Mouse (Mus musculus) lung, embryonic 14.5 days (tissue): ENCODE data around the gene Mertk. TPM values are rescaled to one million over a fixed set of nuclear protein-coding genes. Genes with fewer than 3 reads are reported as not detected.

Experiments used
- ATAC-seq: fragments of 200-750 bp; cut with Nextera tagmentation; 2 replicates; pipeline ENCODE4 v1.8.0; 2017; ENCODE audit warnings: mild to moderate bottlenecking, moderate TSS enrichment, moderate library complexity; ENCODE audit not compliant: insufficient read depth
- DNase-seq: peaks from one replicate; pipeline ENCODE4 v3.0.0-alpha.2; 2015
- H3K27ac ChIP-seq: fragments of 300-500 bp; sonication (generic); 2 replicates; pipeline ENCODE4 v1.5.1; 2014; ENCODE audit warnings: low read depth, mild to moderate bottlenecking, moderate library complexity
- H3K27me3 ChIP-seq: fragments of 300-500 bp; sonication (generic); 2 replicates; pipeline ENCODE4 v1.6.1; 2014; ENCODE audit warnings: low read length, control low read depth; ENCODE audit not compliant: insufficient read depth
- H3K36me3 ChIP-seq: fragments of 300-500 bp; sonication (generic); 2 replicates; pipeline ENCODE4 v1.6.1; 2014; ENCODE audit warnings: control low read depth; ENCODE audit not compliant: insufficient read depth
- H3K4me1 ChIP-seq: fragments of 300-500 bp; sonication (generic); 2 replicates; pipeline ENCODE4 v1.6.1; 2014; ENCODE audit warnings: antibody characterized with exemption, control low read depth; ENCODE audit not compliant: insufficient read depth
- H3K4me2 ChIP-seq: fragments of 300-500 bp; sonication (generic); 2 replicates; pipeline ENCODE4 v1.6.1; 2014; ENCODE audit warnings: mild to moderate bottlenecking
- H3K4me3 ChIP-seq: fragments of 300-500 bp; sonication (generic); 2 replicates; pipeline ENCODE4 v1.5.1; 2014; ENCODE audit warnings: low read depth, low read length
- H3K9ac ChIP-seq: fragments of 300-500 bp; sonication (generic); 2 replicates; pipeline ENCODE4 v1.6.1; 2014
- H3K9me3 ChIP-seq: fragments of 300-500 bp; sonication (generic); 2 replicates; pipeline ENCODE4 v1.6.1; 2016; ENCODE audit warnings: low read depth, low read length, control low read depth
- CTCF ChIP-seq: IDR thresholded peaks from 2 replicates; pipeline ENCODE4 v1.5.1; 2016; ENCODE audit warnings: antibody characterized with exemption, low read depth
- WGBS: fragments of 180-500 bp; shearing (Covaris S2); extraction: QIAGEN DNeasy Blood & Tissue Kit; methylation state at CpG from one replicate; pipeline ENCODE4 v1.1.7; 2014; 5-methylcytosine and 5-hydroxymethylcytosine counted together
- polyA plus RNA-seq: library from polyadenylated mRNA; unstranded; fragments of >200 nt; fragmentation: Nextera tagmentation; extraction: Ambion mirVana; gene quantifications from 2 replicates; pipeline ENCODE4 v1.2.1, GENCODE M21; 2014

Mertk gene
- polyA plus RNA-seq, 1 experiment from 2014 or later = 4.5 TPM

DNA sequence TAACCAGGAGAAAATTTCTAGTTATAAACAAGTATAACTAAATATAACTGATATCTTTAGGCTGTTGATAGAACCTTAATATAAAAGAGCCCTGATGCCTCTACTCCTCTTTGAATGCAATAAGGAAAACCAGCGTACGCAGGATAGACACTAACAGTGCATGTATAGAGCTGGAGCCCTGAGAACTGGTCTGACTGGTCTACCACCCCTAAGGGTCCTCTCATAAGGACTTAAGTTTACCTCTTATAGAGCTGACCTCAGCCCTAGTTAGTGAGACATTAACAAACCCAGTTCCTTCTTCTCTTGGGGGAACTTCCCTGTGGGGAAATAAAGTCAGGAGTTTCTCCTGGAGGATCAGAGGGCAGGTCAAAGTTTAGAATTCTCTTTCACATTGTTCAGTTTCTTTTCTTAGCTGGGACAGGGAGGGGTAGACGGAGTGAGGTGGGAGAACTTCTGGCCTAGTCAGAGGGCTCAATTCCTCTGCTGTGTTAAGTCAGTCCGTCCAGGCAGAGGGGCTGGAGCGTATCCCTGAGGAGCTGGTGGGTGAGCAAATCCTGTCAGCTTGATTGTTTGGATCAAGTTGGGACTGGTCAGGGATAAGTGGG lies 23.5 kb downstream of the Mertk start:
- Histone ChIP-seq H3K27ac (no peak overlapping the region), H3K36me3 (no peaks in the 10 kb centered on the region), H3K4me3 (no peak overlapping the region), H3K27me3 (no peaks in the 10 kb centered on the region), H3K4me2 (no peak overlapping the region), H3K4me1 (no peaks in the 10 kb centered on the region), H3K9me3 (0 out of 2 replicates have a peak, but pooled peaks cover 6% of the 10 kb centered on the region), H3K9ac (no peak overlapping the region)
- 68% methylated on average over 5 of the region's 5 CpGs for WGBS
- peak; percentile 58 for DNase-seq
- ATAC-seq = peak; percentile 77; the same call in 1 of the 2 replicates
- TF ChIP-seq CTCF = no peak

DNA sequence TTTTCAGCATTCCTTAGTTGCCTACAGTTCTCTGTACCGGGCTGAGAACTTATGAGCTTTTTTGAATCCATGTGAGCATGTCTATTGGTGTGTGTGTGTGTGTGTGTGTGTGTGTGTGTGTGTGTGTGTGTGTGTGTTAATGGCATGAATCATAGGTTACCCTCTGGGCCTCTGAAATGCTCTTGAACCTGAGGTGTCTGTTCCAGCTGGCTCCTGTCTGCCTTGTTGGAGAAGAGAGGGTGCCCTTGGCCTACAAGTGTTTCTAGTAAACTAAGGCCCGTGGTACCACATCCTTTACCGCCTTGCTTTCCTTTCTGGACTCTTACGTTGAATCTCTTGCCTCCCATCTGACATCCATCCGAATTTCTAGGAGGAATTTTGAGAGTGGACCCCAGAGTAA lies 27.3 kb downstream of the Mertk start:
- Histone ChIP-seq H3K27ac (no peak overlapping the region), H3K4me2 (no peak overlapping the region), H3K9me3 (0 out of 2 replicates have a peak, but pooled peaks cover 2% of the 10 kb centered on the region), H3K9ac (no peak overlapping the region), H3K4me3 (no peak overlapping the region), H3K36me3 (no peaks in the 10 kb centered on the region), H3K27me3 (no peaks in the 10 kb centered on the region), H3K4me1 (no peaks in the 10 kb centered on the region)
- WGBS = 58% methylated on average over 5 of the region's 5 CpGs
- DNase-seq (no peak), ATAC-seq (no peak)
- TF ChIP-seq CTCF = no peak

DNA sequence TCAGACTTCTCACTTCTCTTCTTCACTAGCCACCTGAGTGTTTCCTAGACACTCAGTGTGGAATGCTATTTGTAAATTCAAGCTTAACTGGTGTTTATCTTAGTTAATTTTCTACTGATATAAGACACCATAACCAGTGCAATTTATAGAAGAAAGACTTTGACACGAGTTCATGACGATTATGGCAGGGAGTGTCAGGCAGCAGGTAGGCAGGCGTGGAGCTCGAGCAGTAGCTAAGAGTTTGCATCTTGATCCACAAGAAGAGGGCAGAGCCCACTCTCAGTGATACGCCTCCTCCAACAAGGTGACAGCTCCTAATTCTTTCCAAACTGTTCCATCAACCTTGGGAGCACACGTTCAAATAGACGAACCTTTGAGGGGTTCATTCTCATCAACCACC lies 27.9 kb downstream of the Mertk start:
- Histone ChIP-seq H3K9ac (no peak overlapping the region), H3K27me3 (no peaks in the 10 kb centered on the region), H3K9me3 (no peaks in the 10 kb centered on the region), H3K4me1 (no peaks in the 10 kb centered on the region), H3K27ac (no peak overlapping the region), H3K36me3 (no peaks in the 10 kb centered on the region), H3K4me2 (no peak overlapping the region), H3K4me3 (no peak overlapping the region)
- no peak for DNase-seq
- TF ChIP-seq CTCF = no peak
- no peak for ATAC-seq
- 58% methylated on average over 7 of the region's 7 CpGs for WGBS

DNA sequence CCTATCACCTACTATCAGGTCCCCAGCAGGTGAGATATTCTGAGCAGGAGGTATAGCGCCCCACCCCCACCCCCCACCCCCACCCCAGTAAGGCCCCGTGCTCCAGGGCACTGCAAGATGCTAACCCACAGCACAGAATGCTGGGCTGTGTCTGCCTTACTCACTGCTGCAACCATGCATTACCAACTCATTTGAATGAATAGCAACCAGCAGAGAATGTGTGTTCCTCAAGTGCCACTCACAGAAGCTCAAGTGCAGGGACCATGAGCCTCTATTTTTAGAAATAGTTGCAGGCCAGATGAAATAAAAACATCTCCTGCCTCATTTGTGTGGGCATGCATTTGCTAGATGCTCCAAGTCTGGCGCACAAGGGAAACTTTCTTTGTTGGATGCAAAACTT lies 28.8 kb downstream of the Mertk start:
- DNase-seq = no peak
- no peak for ATAC-seq

DNA sequence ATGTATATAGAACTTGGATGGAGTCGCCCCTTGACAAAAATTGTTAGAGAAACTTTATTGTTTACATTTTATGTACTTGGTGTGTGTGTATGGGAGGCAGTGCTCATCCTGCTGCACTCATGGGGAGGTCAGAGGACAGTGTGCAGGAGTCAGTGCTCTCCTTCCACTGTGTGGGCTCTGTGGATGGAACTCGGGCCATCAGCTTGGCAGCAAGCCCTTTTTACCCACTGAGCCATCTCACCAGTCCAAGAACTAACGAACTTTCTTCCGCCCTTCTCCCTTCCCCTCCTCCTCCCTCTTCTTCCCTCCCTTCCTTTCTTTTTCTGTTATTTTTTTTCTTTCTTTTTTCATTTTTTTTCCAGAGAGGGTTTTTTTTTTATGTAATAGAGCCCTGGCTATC lies 29.3 kb downstream of the Mertk start:
- Histone ChIP-seq H3K9me3 (no peaks in the 10 kb centered on the region), H3K4me1 (no peaks in the 10 kb centered on the region), H3K27ac (no peak overlapping the region), H3K4me3 (no peak overlapping the region), H3K27me3 (no peaks in the 10 kb centered on the region), H3K36me3 (no peaks in the 10 kb centered on the region), H3K4me2 (no peak overlapping the region), H3K9ac (no peak overlapping the region)
- TF ChIP-seq CTCF = no peak
- DNase-seq (no peak), ATAC-seq (no peak)
- 45% methylated on average over 4 of the region's 4 CpGs for WGBS

More for the DNA sequence above, 28.8 kb downstream of the Mertk start:
- Histone ChIP-seq H3K36me3 (no peaks in the 10 kb centered on the region), H3K4me1 (no peaks in the 10 kb centered on the region), H3K27me3 (no peaks in the 10 kb centered on the region), H3K27ac (no peak overlapping the region), H3K9me3 (no peaks in the 10 kb centered on the region), H3K9ac (no peak overlapping the region), H3K4me3 (no peak overlapping the region), H3K4me2 (no peak overlapping the region)
- TF ChIP-seq CTCF = no peak
- WGBS = 59% methylated on average over 3 of the region's 3 CpGs

DNA sequence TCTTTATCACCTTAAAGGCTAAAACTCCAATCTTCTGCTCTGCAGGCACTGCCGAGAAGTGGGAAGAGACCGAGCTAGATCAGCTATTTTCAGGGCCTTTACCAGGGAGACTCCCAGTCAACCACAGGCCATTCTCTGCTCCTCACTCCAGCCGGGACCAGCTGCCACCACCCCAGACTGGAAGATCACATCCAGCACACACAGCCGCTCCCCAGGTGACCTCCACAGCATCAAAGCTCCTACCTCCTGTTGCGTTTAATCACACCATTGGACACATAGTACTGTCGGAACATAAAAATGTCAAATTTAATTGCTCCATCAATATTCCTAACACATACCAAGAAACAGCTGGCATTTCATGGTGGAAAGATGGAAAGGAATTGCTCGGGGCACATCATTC lies 30.4 kb downstream of the Mertk start:
- ATAC-seq = no peak
- H3K4me2 ChIP-seq = no peak overlapping the region
- no peak overlapping the region for H3K9ac ChIP-seq
- H3K4me3 ChIP-seq = no peak overlapping the region
- H3K27ac ChIP-seq = no peak overlapping the region
- H3K4me1 ChIP-seq = no peaks in the 10 kb centered on the region
- no peaks in the 10 kb centered on the region for H3K27me3 ChIP-seq
- no peak for TF ChIP-seq CTCF
- H3K9me3 ChIP-seq = no peaks in the 10 kb centered on the region
- DNase-seq = no peak
- no peaks in the 10 kb centered on the region for H3K36me3 ChIP-seq
- 65% methylated on average over 7 of the region's 7 CpGs for WGBS

DNA sequence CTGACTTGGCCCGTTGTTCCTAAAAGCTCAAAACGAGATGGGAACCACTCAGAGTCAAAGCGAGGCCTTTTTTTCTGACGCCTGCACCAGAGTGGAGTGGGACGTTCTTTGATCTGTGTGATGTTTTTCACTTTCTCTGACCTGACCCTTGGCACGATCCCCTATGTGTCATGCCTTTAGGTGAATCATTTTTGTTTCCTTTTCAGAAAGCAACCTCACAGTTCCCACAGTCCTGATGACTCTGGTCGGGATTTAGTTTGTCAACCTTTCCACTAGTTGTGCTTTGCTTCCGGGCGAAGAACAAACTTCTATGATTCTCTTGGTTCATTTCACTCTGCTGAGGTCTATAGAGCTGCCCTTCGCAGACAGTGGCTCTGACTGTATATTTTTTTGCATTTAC lies 32.8 kb downstream of the Mertk start:
- Histone ChIP-seq H3K9ac (no peak overlapping the region), H3K4me2 (no peak overlapping the region), H3K9me3 (no peaks in the 10 kb centered on the region), H3K27ac (no peak overlapping the region), H3K4me3 (no peak overlapping the region), H3K27me3 (no peaks in the 10 kb centered on the region), H3K36me3 (no peaks in the 10 kb centered on the region), H3K4me1 (peaks cover 6% of the 10 kb centered on the region)
- 53% methylated on average over 10 of the region's 10 CpGs for WGBS
- no peak for ATAC-seq
- no peak for DNase-seq
- TF ChIP-seq CTCF = no peak

DNA sequence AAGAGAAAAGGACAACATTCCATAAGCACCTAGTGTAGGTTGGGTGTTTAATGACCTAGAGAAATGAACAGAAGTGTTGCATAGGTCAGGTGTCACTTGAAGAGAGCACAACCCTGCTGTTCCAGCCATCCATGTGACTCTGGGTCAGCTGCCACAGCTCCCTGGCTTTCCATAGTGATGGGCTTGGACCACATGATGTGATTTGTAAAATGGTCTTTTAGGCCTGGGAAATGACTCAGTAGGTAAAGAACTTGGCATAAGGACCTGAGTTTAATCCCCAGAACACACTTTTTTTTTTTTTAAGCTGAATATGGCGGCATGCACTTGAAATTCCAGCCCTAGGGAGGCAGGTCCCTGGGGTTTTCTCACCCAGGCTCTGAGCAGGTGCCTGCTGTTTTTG lies 33.2 kb downstream of the Mertk start:
- H3K4me3 ChIP-seq = no peak overlapping the region
- no peak for ATAC-seq
- 80% methylated on average over 1 of the region's 1 CpGs for WGBS
- no peak for DNase-seq
- H3K4me1 ChIP-seq = peaks cover 6% of the 10 kb centered on the region
- H3K4me2 ChIP-seq = no peak overlapping the region
- no peak overlapping the region for H3K9ac ChIP-seq
- TF ChIP-seq CTCF = no peak
- no peaks in the 10 kb centered on the region for H3K9me3 ChIP-seq
- H3K27ac ChIP-seq = no peak overlapping the region
- no peaks in the 10 kb centered on the region; the same call in 1 of the 2 replicates for H3K36me3 ChIP-seq
- no peaks in the 10 kb centered on the region for H3K27me3 ChIP-seq
